Mouse (Mus musculus): Measurements from ENCODE around the gene Gm20388. TPM values are rescaled to one million over a fixed set of nuclear protein-coding genes. Genes with fewer than 3 reads are reported as not detected.
A peak's percentile ranks its signal among the peaks of the same experiment; 100 is the strongest.

Gene Gm20388
- polyA plus RNA-seq, 1 experiment from 2014 or later: not detected

DNA sequence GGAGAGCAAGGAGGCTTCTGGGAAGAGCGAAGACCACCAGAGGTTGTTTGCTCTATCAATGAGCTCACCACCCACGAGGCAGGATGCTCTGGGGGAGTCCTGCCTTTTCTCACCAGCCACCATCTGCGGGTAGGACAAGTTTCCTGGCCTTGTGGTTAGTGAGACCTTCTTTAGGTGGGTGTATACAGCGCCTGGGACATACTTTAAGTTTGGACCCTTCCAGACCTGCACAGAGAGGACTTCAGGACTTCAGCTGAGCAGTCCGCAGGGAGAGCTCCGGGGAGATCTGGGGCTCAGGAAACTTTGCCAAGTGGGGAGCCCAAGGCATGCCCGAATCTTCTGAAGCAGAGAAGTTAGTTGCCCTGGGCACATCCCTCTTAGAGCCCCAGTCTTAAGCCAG is 2549.3 kb downstream of the Gm20388 start:
- 0 out of 2 replicates have a peak overlapping the region, but pooled peaks have one; percentile 42 for H3K9ac ChIP-seq (ENCODE audit: low read depth, low read length)
- peaks cover 9% of the 10 kb centered on the region; the same call in 1 of the 2 replicates for H3K4me1 ChIP-seq (ENCODE audit: control insufficient read depth, insufficient read depth, low read length)
- no peak overlapping the region for H3K27ac ChIP-seq (ENCODE audit: low read depth, low read length)
- no peak for ATAC-seq (ENCODE audit: low FRiP score, low TSS enrichment)
- peak overlapping the region; percentile 71 for H3K4me2 ChIP-seq (replicated peaks; ENCODE audit: low read depth, low read length)
- peaks cover 30% of the 10 kb centered on the region for H3K27me3 ChIP-seq (ENCODE audit: control insufficient read depth, insufficient read depth, low read length)
- H3K36me3 ChIP-seq (ENCODE audit: control insufficient read depth, insufficient read depth, low read length): no peaks in the 10 kb centered on the region
- H3K4me3 ChIP-seq (ENCODE audit: low read length): peak overlapping the region; percentile 37
- H3K9me3 ChIP-seq (ENCODE audit: control insufficient read depth, low read length): no peaks in the 10 kb centered on the region
- WGBS: 29% methylated on average over 7 of the region's 7 CpGs

DNA sequence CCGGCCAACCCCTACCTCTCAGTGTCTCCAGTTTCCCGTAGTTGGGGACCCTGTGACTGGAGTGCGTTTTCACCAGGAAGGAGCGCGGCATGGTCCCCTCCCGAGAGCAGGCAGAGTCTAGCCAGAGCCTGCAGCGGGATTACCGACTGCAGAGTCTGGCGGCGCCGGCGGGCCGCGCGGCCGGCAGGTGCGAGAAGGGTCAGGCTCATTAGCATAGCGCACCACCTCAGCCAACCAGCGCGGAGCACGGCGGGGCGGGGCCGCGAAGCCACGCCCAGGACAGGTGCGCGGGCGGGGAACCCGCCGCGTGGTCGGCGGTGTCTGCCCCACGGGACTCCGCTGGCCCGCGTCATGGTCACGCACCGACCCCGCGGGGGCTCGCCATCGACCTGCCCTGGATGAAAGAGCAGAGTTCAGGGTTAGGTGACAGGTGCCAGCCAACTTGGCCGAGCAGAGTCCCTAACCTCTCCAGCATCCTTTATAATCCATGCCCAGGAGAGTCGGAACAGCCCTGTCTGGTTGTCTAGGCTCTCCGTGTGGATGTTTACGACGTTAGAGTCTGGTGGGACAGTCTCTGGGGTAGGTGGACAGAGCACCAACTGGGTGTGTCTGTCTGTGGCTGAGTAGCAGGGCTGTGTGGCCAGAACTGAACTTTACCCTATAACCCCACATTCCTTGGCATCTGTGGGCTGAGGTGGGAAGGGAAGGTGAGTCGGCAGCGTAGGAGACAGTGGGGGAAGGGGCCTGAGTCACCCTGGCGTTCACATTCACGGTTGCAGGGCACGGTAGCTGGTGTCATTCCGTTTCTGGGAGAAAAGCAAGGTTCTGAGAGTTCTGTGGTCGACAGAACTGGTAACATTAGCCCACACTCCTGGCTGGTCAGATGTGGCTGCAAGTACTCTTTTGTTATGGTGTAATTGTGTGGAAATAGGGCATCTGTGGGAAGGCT is 2550.2 kb downstream of the Gm20388 start, which contains the start of gene Snai3:
Snai3 (minus strand) TSS at position 210 of the 949 bp plus-strand sequence.
- Histone ChIP-seq H3K4me3 (ENCODE audit: low read length) (peak within 1 kb of the TSS; percentile 37), H3K27ac (ENCODE audit: low read depth, low read length) (no peak within 1 kb of the TSS), H3K9ac (ENCODE audit: low read depth, low read length) (peak within 1 kb of the TSS; percentile 42; the same call in 1 of the 2 replicates), H3K4me1 (ENCODE audit: control insufficient read depth, insufficient read depth, low read length) (peaks cover 9% of the 10 kb centered on the region; the same call in 1 of the 2 replicates), H3K4me2 (replicated peaks; ENCODE audit: low read depth, low read length) (peak within 1 kb of the TSS; percentile 71), H3K9me3 (ENCODE audit: control insufficient read depth, low read length) (no peaks in the 10 kb centered on the region), H3K27me3 (ENCODE audit: control insufficient read depth, insufficient read depth, low read length) (peaks cover 30% of the 10 kb centered on the region), H3K36me3 (ENCODE audit: control insufficient read depth, insufficient read depth, low read length) (no peaks in the 10 kb centered on the region; the same call in 1 of the 2 replicates)
- 3% methylated on average over 56 of the region's 56 CpGs for WGBS
- peak; percentile 87 for ATAC-seq (ENCODE audit: low FRiP score, low TSS enrichment)

DNA sequence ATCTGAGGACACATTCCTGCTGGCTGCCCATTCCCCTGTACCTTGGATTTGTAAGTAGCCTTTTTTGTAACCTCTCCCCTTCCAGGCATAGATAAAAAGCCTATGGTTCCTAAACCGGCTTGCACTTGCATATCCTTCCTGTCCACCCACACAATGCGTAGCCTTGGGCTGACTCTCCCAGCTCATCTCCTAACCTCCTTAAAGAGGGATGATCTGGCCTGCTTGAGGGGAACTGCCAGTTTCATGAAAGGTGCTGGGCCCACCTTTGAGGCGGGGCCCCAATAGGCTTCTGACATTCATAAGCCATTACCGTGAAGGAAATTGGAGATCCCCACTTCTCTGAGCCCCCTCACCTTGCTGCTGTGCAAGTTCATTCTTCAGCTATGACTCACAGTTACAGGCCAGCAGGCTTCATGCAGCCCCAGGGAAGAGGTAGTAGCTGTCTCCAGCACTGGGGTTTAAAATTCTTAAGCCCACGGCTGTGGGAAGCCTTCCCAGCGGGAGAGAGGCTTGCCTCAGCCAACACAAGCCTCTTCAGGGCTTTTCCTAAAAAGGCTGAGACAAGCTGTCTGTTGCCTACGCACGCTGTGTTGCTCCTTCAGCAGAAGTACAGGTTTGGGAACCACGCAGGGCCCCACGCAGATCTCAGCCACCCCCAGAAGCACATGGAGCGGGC is 2551.0 kb downstream of the Gm20388 start:
- H3K9me3 ChIP-seq (ENCODE audit: control insufficient read depth, low read length): no peaks in the 10 kb centered on the region
- no peak for ATAC-seq (ENCODE audit: low FRiP score, low TSS enrichment)
- peaks cover 30% of the 10 kb centered on the region for H3K27me3 ChIP-seq (ENCODE audit: control insufficient read depth, insufficient read depth, low read length)
- no peak overlapping the region for H3K27ac ChIP-seq (ENCODE audit: low read depth, low read length)
- no peak overlapping the region for H3K4me2 ChIP-seq (replicated peaks; ENCODE audit: low read depth, low read length)
- H3K4me1 ChIP-seq (ENCODE audit: control insufficient read depth, insufficient read depth, low read length): peaks cover 9% of the 10 kb centered on the region; the same call in 1 of the 2 replicates
- no peak overlapping the region for H3K4me3 ChIP-seq (ENCODE audit: low read length)
- H3K9ac ChIP-seq (ENCODE audit: low read depth, low read length): no peak overlapping the region
- WGBS: 67% methylated on average over 11 of the region's 11 CpGs
- peaks cover under 1% of the 10 kb centered on the region for H3K36me3 ChIP-seq (ENCODE audit: control insufficient read depth, insufficient read depth, low read length)

DNA sequence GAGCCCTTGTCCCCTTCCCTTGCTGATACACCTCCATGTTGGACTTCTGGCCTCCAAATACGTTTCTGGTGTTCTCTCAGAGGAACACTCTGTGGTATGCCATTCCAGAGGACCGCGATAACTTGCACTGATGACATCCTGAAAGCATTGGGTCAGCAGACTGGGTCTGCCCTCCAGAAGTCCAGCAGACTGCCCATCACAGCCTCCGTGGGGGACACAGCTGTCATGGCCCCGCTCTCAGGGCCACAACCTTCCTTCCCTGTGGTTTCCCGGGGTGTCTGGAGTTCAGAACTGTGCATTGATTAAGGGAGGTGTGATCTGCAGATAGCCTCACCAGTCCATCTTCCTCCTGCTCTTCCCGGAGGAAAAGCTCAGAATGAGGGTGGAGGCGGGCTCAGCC is 2551.9 kb downstream of the Gm20388 start:
- no peak overlapping the region for H3K27ac ChIP-seq (ENCODE audit: low read depth, low read length)
- peaks cover 9% of the 10 kb centered on the region; the same call in 1 of the 2 replicates for H3K4me1 ChIP-seq (ENCODE audit: control insufficient read depth, insufficient read depth, low read length)
- no peak overlapping the region for H3K9ac ChIP-seq (ENCODE audit: low read depth, low read length)
- no peak overlapping the region for H3K4me2 ChIP-seq (replicated peaks; ENCODE audit: low read depth, low read length)
- H3K27me3 ChIP-seq (ENCODE audit: control insufficient read depth, insufficient read depth, low read length): peaks cover 26% of the 10 kb centered on the region
- ATAC-seq (ENCODE audit: low FRiP score, low TSS enrichment): no peak
- no peak overlapping the region for H3K4me3 ChIP-seq (ENCODE audit: low read length)
- 71% methylated on average over 8 of the region's 8 CpGs for WGBS
- no peaks in the 10 kb centered on the region for H3K9me3 ChIP-seq (ENCODE audit: control insufficient read depth, low read length)
- H3K36me3 ChIP-seq (ENCODE audit: control insufficient read depth, insufficient read depth, low read length): peaks cover 10% of the 10 kb centered on the region

DNA sequence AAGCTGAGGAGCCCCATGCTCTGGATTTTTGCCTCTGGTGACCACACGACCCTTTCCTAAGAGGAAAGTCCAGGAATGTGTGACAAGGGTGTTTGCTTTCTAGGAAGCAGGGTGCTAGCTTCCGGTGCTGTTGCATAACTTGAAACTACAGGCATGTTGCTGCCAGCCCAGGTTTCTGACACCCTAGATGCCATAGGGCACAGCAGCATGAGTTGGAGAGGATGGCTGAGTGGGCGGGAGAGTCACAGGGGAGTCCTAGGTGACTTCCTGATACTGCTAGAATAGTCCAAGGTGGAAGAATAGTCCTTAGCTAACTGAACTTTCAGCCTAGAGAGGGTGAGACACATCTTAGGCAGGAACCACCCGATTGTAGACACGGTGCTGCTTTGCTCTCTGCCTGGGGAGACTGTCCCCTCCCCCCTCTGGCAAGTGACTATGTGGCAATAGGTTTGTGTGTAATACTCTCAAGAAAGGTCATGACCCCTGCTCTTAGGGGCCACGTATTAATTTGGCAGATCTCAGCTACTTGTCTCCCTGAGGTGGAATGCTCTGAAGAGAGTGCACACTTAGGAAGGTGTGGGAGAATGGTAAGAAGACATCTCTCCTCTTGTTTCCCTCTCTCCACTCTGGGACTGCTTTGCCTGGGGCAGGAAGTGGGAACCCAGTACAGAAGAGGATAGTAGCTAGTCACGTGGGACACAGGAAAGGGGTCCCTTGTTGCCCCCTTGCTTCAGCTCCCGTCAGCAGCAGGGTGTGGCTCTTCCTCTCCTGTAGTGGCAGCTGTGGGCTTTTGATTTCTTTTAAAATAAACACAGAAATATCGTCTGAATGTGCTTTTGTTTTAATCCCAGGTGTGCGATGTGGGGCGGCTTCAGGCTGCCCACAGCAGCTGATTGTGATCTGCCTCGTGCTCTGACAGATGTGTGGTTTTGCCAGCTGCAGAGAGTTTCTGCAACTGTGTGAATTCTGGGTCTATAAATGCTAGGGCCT is 2553.3 kb downstream of the Gm20388 start:
- H3K9ac ChIP-seq (ENCODE audit: low read depth, low read length): no peak overlapping the region
- peaks cover 21% of the 10 kb centered on the region for H3K36me3 ChIP-seq (ENCODE audit: control insufficient read depth, insufficient read depth, low read length)
- peaks cover 21% of the 10 kb centered on the region for H3K27me3 ChIP-seq (ENCODE audit: control insufficient read depth, insufficient read depth, low read length)
- H3K4me1 ChIP-seq (ENCODE audit: control insufficient read depth, insufficient read depth, low read length): peaks cover 9% of the 10 kb centered on the region; the same call in 1 of the 2 replicates
- H3K4me2 ChIP-seq (replicated peaks; ENCODE audit: low read depth, low read length): no peak overlapping the region
- H3K9me3 ChIP-seq (ENCODE audit: control insufficient read depth, low read length): no peaks in the 10 kb centered on the region
- no peak overlapping the region for H3K4me3 ChIP-seq (ENCODE audit: low read length)
- no peak for ATAC-seq (ENCODE audit: low FRiP score, low TSS enrichment)
- H3K27ac ChIP-seq (ENCODE audit: low read depth, low read length): no peak overlapping the region
- 60% methylated on average over 12 of the region's 12 CpGs for WGBS

DNA sequence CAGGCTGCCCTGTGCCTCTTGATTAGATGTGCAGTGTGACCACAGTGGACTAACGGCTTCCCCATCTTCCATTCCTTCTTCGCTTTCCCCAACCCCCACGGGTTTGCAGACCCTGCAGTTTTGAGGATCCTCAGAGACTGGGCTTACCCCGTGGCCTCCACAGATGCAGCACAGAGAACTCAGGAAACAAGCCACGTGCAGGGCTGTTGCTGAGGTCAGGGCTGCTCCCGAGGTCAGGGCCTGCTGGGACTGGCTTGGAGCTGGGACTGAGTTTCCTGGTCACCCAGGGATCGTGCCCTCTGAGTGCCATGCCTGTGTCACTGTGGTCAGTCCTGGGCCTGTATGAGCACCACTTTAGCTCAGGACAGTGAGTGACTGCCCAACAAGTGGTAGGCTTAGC is 2554.3 kb downstream of the Gm20388 start:
- no peak for ATAC-seq (ENCODE audit: low FRiP score, low TSS enrichment)
- Histone ChIP-seq H3K9ac (ENCODE audit: low read depth, low read length) (no peak overlapping the region), H3K4me1 (ENCODE audit: control insufficient read depth, insufficient read depth, low read length) (peaks cover 9% of the 10 kb centered on the region; the same call in 1 of the 2 replicates), H3K4me3 (ENCODE audit: low read length) (no peak overlapping the region), H3K9me3 (ENCODE audit: control insufficient read depth, low read length) (no peaks in the 10 kb centered on the region), H3K27ac (ENCODE audit: low read depth, low read length) (no peak overlapping the region), H3K27me3 (ENCODE audit: control insufficient read depth, insufficient read depth, low read length) (peaks cover 12% of the 10 kb centered on the region), H3K4me2 (replicated peaks; ENCODE audit: low read depth, low read length) (no peak overlapping the region), H3K36me3 (ENCODE audit: control insufficient read depth, insufficient read depth, low read length) (peaks cover 28% of the 10 kb centered on the region)
- 60% methylated on average over 7 of the region's 7 CpGs for WGBS

DNA sequence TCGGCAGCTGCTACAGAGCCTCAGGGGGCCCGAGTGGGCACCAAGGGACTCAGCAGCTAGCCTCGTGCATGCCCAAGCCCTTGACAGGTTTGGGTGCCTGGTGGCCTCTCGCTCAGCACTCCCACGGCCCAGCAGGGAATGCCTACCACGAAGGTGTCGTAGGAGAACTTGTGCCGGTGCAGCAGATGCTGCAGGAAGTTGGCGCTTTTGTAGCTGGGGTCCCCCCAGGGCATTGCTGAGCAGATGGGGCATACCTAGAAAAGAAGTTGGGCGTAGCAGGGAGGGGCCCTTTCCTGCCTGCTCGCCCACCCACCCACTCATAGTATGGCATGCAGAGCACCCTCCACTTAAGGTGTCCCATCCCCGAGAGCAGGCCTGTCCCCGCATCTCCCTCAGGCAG is 2557.2 kb downstream of the Gm20388 start:
- Histone ChIP-seq H3K27me3 (ENCODE audit: control insufficient read depth, insufficient read depth, low read length) (no peaks in the 10 kb centered on the region), H3K36me3 (ENCODE audit: control insufficient read depth, insufficient read depth, low read length) (peaks cover 36% of the 10 kb centered on the region), H3K4me1 (ENCODE audit: control insufficient read depth, insufficient read depth, low read length) (no peaks in the 10 kb centered on the region), H3K4me3 (ENCODE audit: low read length) (no peak overlapping the region), H3K27ac (ENCODE audit: low read depth, low read length) (no peak overlapping the region), H3K4me2 (replicated peaks; ENCODE audit: low read depth, low read length) (no peak overlapping the region), H3K9me3 (ENCODE audit: control insufficient read depth, low read length) (no peaks in the 10 kb centered on the region), H3K9ac (ENCODE audit: low read depth, low read length) (no peak overlapping the region)
- WGBS: 93% methylated on average over 13 of the region's 13 CpGs
- no peak for ATAC-seq (ENCODE audit: low FRiP score, low TSS enrichment)

DNA sequence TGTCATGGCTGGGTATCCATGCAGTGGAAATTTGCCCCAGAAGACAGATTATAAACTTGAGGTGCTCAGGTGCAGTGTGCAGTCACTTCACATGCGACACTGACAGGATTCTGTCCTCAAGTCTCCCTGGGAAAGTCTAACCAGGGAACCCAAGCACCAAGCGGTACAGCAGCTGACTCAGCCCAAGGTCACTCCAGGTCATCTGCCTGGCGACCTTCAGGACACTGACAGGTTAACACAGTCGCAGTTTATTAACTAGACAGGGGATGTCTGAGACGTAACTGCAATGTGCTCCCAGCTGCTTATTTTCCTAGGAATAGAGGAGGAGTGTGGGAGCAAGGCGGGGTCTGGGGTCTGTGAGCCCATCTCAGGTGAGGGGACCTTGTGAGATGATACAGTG is 2558.8 kb downstream of the Gm20388 start:
- peaks cover 2% of the 10 kb centered on the region; the same call in 1 of the 2 replicates for H3K4me1 ChIP-seq (ENCODE audit: control insufficient read depth, insufficient read depth, low read length)
- peaks cover 40% of the 10 kb centered on the region for H3K36me3 ChIP-seq (ENCODE audit: control insufficient read depth, insufficient read depth, low read length)
- H3K27ac ChIP-seq (ENCODE audit: low read depth, low read length): no peak overlapping the region
- ATAC-seq (ENCODE audit: low FRiP score, low TSS enrichment): no peak
- no peak overlapping the region for H3K4me3 ChIP-seq (ENCODE audit: low read length)
- WGBS: 72% methylated on average over 6 of the region's 6 CpGs
- H3K9ac ChIP-seq (ENCODE audit: low read depth, low read length): no peak overlapping the region
- H3K4me2 ChIP-seq (replicated peaks; ENCODE audit: low read depth, low read length): no peak overlapping the region
- H3K27me3 ChIP-seq (ENCODE audit: control insufficient read depth, insufficient read depth, low read length): no peaks in the 10 kb centered on the region
- H3K9me3 ChIP-seq (ENCODE audit: control insufficient read depth, low read length): no peaks in the 10 kb centered on the region
